Mouse (Mus musculus) frontal cortex, postnatal 10 days (tissue): ENCODE data around the gene Ttc39d.

ENCODE experiments used
- DNase-seq, 2 experiments: peaks; one replicate each; pipeline ENCODE4 v3.0.0; 2022; ENCODE audit warnings: low spot score in 2 of 2, mixed read lengths in 1 of 2

Gene Ttc39d

GRCm38 (mm10) chr17:80267065-80267464 is 59.8 kb downstream of the Ttc39d start:
- DNase-seq: no peak
